Mouse (Mus musculus): ENCODE results near the gene Fam114a1.

DNA sequence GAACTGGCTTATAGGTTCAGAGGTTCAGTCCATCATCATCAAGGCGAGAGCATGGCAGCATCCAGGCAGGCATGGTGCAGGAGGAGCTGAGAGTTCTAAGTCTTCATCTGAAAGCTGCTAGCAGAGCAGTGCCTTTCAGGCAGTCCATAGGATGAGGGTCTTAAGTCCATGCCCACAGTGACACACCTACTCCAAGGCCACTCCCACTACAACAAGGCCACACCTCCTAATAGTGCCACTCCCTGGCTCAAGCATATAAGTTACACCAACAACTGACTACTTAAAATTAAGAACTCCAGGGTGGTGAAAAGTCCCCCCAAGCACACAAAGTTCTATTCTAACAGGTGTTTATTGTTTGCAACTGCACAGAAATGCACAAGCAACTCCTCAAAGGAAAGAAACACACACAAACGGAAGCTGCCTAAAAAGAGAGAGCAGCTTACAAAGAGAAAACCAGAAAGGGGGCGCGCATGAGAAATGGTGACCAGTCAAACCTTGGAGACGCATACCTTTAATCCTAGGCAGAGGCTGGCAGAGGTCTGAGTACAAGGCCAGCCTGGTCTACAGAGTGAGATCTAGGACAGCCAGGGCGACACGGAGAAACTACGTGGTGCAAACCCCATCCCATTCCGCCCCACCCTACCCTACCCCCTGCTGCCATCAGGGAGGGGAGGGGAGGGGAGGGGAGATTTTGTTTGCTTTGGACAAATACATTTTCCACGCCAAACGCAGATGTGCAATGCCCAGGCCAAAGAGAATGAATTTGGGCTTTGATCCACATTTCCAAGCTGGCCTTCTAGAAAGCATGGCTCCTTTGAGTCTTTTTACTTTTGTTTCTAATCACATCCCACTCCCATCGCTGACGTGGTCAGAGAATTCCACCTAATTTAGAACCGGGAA, 660 bp upstream of the Fam114a1 start:
- no peak for TF ChIP-seq CTCF (IDR thresholded peaks at IDR 0.05; ENCODE audit: insufficient read depth, low read length)
- TF ChIP-seq POLR2A (IDR thresholded peaks at IDR 0.05; ENCODE audit: borderline replicate concordance, extremely low read depth, low read depth, low read length): no peak
